Mouse (Mus musculus) ES-Bruce4 (cell line): ENCODE measurements at regions not wholly inside any gene's neighbourhood (a gene's known extent, or its start where the extent isn't known, plus 50 kb on each side); places are given as distances from the start of the nearest gene placed in this dataset.

ENCODE experiments used
- CTCF ChIP-seq: IDR thresholded peaks from one replicate; pipeline ENCODE4 v1.8.1; 2011; ENCODE audit warnings: low read depth, low read length
- EP300 ChIP-seq: IDR thresholded peaks from 2 replicates; pipeline ENCODE4 v1.6.1; 2011; ENCODE audit warnings: low read depth, low read length; ENCODE audit not compliant: insufficient read depth

DNA sequence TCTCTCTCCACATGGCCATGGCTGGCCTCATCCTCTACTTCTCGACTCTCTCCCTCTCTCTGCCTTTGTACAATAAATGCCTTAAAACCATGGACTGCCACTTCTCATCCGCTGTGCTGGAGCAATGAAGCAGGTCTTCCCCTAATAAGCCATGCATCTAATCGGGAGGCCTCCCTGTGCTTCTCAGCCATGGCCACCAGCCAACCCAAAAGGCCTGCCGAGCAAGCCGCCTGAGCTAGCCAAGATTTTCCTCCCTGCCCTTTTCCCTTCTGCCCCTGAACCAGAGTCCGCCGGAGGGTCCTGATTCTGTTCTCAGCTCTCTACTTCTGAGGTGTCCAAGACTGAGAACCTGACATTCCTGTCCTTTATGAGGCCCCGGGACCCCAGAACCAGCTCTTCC lies 1559.3 kb upstream of the Got2 start:
- TF ChIP-seq CTCF, result no peak
- no peak for TF ChIP-seq EP300
